Mouse (Mus musculus) right cerebral cortex, postnatal 4 days (tissue): ENCODE measurements at regions not wholly inside any gene's neighbourhood (a gene's known extent, or its start where the extent isn't known, plus 50 kb on each side); places are given as distances from the start of the nearest gene placed in this dataset.

Experiments
- DNase-seq: peaks from one replicate; pipeline ENCODE4 v3.0.0-alpha.2; 2022

GRCm38 (mm10) chr5:51829606-51830005 lies 262.1 kb upstream of the Ppargc1a start:
- DNase-seq: no peak

DNA sequence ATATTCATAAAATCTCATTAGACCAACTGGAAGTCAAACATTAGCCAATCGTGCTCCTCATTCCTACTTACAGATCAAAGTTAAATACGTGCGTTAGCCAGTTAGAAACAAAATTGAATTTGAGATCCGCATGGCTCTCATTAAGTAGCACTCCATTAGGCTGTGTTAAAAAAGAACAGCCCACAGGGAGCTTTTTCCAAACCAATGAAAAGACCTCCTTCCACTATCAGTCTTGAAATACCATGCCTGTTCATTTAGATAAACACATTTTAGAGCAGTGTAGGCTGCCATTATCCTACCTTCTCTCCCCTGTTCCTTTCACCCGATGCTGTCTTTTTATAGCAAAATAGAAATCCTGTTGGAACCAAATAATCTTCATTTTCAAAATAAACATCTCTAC lies 261.5 kb upstream of the Ppargc1a start:
- no peak for DNase-seq

GRCm38 (mm10) chr5:51826269-51826668 lies 258.7 kb upstream of the Ppargc1a start:
- DNase-seq: no peak

GRCm38 (mm10) chr5:51825584-51826088 lies 258.1 kb upstream of the Ppargc1a start:
- DNase-seq: no peak

DNA sequence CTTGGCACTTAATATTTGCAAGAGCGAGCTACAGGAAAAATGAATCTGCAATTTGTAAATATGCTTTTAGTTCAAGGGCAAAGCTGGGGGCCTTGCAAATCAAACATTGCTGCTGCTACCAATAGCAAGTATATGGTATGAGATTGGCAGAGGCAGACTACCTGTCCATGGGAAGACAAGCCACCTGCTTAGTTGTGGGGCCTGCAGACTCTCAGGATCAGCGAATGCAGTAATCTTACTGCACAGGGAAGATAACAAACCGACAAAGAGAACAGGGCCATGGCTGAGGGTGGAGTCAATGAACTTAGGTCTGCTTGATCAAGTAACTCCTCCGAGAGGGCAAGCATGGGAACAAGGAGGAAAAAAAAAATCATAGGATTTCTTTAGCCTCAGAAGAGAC lies 257.2 kb upstream of the Ppargc1a start:
- no peak for DNase-seq

DNA sequence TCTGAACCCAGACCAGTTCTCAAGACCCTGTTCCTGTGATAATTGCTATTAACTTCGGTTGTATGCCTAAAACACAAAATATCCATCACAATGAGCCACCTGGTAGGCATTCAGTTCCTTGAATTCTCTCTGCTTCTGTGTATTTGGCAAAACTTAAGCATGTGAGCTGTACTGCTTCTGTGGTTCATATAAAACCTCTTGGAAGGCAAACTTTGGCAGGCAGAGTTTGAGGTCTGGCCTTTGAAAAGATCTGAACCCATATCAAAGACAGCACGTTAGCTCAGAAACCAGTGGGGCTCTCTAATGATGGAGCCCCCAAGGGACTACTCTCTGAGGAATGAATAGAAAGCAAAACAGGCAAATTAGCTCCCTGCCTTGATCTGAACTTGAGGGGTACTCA lies 256.1 kb upstream of the Ppargc1a start:
- no peak for DNase-seq

DNA sequence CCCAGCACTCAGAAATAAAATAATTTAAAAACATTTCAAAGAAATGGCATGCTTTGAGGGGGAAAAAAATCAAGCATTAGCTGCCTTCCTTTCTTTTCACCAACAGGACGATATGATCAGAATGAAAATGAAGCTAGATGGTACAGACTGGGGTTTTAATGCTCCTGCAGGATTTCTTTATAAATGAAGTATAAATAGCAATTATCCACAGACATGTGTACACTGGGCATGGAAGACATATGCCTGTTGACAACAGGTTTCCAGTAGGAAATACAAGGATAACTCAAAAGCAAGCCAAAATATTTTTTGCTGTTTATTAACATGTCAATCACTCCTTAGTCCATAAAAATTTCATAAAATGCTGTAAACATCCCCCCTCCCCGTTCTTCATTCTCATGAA lies 248.7 kb upstream of the Ppargc1a start:
- no peak for DNase-seq

DNA sequence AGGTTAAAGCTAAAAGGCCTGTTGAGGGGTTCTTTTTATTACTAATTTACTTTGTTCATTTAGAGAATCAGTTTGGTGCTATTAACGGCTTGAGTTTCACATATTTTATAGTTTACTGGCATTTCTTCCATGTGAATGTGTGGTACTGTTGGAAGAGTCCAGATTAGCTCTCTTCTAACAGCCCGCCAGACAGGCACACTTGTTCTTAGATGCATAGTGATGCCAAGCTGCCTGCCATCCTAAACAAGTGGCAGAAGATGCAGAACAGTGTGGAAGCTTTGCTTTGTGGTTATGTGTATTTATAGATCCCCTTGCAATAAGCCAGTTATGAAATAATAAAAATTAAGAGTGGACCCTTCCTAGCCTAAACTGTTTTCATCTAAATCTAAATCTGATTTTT lies 244.2 kb upstream of the Ppargc1a start:
- DNase-seq: no peak

- DNase-seq: no peak
Measured at GRCm38 (mm10) chr5:51801486-51801885, 234.0 kb upstream of the Ppargc1a start.

GRCm38 (mm10) chr5:51799371-51800035 lies 232.0 kb upstream of the Ppargc1a start:
- no peak for DNase-seq

DNA sequence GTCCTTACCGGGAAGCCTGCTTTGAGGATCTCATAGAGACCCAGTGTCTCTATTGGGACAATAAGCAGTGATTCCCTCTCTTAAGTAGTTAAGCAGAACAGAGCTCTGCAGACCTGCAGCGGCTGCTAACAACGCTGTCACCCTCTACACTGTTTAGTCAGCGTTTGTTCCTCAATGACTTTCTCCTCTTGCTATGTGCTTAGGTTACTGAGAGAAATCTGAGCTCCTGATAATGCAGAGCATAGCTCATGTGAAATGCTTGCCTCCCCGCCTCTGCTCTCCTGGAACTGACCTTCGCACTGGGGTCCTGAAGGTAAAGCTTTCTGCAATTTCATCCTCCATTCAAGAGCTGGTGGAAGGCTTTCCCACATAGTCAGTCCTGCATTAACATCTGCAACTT lies 226.6 kb upstream of the Ppargc1a start:
- no peak for DNase-seq

GRCm38 (mm10) chr5:51792950-51793349 lies 225.4 kb upstream of the Ppargc1a start:
- DNase-seq: no peak

DNA sequence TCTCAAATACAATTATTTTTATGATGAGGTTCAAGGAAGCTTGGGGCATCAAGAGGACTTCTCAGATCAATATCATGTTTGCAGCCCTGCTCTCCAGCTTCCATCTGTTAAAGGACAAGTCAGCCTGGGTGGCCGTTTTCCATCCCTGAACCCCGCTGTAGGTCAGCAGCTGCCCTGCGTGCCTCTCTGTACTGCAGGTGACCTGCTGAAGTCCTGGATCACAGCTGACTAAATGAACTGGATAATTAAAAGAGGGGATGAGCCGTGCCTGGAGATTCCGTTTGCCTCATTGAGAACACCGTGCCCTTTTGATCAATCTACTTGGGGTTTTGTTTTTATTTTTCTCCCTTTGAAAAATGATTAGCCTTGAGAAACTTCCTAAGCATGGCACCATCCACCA lies 221.2 kb upstream of the Ppargc1a start:
- no peak for DNase-seq

DNA sequence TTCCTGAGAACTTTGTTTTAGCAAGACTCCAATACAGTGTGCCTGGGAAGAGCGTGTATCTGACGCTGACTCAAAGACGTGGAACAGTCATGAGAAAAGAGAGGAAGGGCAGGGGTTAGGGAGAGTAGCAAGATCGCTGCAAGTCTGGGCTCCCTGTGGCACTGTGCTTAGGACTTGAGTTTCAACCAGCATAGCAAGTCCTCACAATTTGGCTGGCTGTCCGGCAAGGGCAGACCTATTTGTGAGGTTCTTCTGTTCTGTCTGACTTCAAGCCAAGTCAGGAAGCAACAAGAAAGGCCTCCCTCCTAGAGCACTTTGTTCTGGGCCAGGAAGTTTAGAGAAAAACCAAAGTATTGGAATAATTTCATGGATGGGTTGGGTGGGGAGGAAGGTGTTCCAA lies 216.0 kb upstream of the Ppargc1a start:
- DNase-seq: no peak

DNA sequence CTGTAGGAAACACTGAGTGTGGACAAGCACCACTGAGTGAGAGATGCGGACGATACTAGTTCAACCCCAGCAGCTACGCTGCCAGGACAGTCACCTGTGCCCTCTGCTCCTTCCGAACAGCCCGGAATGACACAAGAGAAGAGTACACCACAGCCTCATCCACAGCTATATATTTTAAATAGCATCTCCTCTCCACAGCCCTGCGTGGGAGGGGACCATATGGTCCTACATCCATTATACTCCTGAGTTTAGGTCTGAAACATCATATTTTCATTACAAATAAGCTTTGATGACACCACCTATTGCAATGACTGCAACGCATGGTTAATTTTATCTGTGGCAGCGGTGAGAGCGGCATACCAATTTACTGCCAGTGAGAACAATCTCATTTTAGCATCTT lies 215.6 kb upstream of the Ppargc1a start:
- no peak for DNase-seq

GRCm38 (mm10) chr5:51775502-51776145 lies 208.1 kb upstream of the Ppargc1a start:
- no peak for DNase-seq

GRCm38 (mm10) chr5:51771655-51772054 lies 204.1 kb upstream of the Ppargc1a start:
- DNase-seq: no peak

DNA sequence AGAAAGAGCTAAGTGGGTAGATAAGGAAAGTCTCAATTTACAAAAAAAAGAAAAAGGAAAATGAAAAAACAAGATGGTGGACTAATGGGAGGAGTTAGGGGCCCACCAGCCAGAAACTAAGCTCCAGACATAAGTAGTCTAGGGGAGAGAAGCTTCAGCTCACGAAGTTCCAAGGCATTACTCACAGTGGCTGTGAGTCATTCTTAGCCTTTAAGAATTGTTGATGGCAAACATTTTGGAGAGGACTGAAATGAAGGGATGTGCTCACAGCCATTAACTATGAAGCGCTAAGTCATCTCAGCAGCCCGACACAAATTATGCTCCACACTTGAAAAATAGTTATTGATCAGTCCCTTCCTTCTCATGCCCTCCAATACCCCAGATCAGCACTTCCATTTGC lies 198.6 kb upstream of the Ppargc1a start:
- DNase-seq: no peak

GRCm38 (mm10) chr5:51764416-51764815 lies 196.9 kb upstream of the Ppargc1a start:
- DNase-seq: no peak

- no peak for DNase-seq
Measured at GRCm38 (mm10) chr5:51763599-51763998, 196.1 kb upstream of the Ppargc1a start.

DNA sequence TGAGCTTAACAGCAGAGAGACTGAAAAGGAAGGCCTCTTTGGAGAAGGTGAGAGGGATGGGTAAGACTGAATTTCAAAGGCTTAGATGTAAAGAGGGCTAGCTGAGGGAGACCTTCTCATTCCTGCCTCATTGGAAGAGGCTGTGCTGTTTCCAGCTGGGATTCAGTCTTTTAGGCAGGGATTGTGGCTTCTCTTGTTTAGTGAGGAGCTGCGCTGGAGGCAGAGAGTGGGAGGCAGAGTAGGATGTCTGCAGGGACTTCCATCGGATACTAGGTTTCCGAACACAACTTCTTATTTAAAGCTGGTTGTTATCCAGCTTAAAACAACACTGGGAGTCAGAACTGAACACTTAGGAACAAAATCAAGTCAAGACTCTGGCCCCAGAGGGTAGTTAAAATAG lies 194.8 kb upstream of the Ppargc1a start:
- DNase-seq: no peak

- no peak for DNase-seq
Measured at GRCm38 (mm10) chr5:51758289-51758688, 190.8 kb upstream of the Ppargc1a start.

DNA sequence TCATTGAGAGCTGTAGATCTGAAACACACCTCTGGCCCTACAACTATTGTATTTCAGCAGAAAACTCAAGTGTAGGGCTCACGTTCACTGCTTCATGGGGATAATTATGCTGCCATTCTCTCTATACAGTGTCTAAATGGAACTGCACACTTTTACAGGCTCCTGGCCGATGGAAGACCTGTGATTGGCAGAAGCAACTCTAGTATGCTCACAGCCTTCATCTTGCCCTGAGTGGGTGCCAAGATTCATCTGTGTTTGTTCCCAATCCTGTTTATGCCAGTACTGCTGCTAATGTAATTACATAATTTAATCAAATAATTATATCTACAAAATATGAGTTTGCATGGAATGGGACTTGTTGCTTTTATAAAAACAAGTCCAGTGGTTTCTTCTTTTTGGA lies 190.3 kb upstream of the Ppargc1a start:
- DNase-seq: no peak

DNA sequence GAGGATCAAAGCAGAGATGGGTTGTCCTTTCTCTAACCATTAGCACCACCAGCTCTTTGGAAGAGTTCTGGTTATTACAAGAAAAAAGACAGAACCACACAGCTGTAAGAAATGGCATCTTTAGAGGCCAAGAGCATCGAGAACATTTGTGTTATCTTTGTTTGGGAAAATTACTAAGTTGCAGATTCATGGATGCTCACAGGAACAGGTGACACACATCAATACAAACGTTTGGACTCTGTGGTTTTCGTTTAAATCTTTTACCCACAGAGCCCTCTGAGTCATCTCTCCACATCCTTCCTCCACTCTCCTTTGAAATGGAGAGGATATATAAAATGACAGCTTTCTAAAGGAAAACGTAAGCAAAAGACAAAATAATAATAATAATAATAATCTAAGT lies 184.5 kb upstream of the Ppargc1a start:
- DNase-seq: no peak

- DNase-seq: no peak
Measured at GRCm38 (mm10) chr5:51750456-51750855, 182.9 kb upstream of the Ppargc1a start.
